Mouse (Mus musculus) erythroblast, embryonic 14.5 days (primary cell): ENCODE measurements at regions not wholly inside any gene's neighbourhood (a gene's known extent, or its start where the extent isn't known, plus 50 kb on each side); places are given as distances from the start of the nearest gene placed in this dataset.

Experiments used
- GATA1 ChIP-seq: IDR thresholded peaks from 2 replicates; pipeline ENCODE4 v1.6.1; 2012; ENCODE audit warnings: low read length, inconsistent platforms, mixed read lengths
- TAL1 ChIP-seq: IDR thresholded peaks from 3 replicates; pipeline ENCODE4 v1.6.1; 2012; ENCODE audit warnings: low read length, inconsistent platforms, mixed read lengths

- no peak for TF ChIP-seq TAL1
- no peak for TF ChIP-seq GATA1
Observed at GRCm38 (mm10) chr14:46505266-46505665, 114.8 kb upstream of the Bmp4 start.
